Mouse (Mus musculus) CD4-positive naive resting alpha-beta T cell, adult 76 days (primary cell): Measurements from ENCODE around the gene 4430402I18Rik. TPM values are rescaled to one million over a fixed set of nuclear protein-coding genes. Genes with fewer than 3 reads are reported as not detected.

Experiments used
- total RNA-seq: library from RNA; stranded (reverse); gene quantifications from one replicate; pipeline ENCODE4 v1.2.4, GENCODE M21; 2023

4430402I18Rik gene
- total RNA-seq = 0.29 TPM

GRCm38 (mm10) chr19:28967652-28968051 lies at the start of gene 4430402I18Rik:
Gene 4430402I18Rik (minus strand): TSS chr19:28967800.

GRCm38 (mm10) chr19:28990194-28990589 lies 22.6 kb upstream of the 4430402I18Rik start, which contains the start of gene Cdc37l1:
Gene Cdc37l1 (plus strand): TSS chr19:28990352.

GRCm38 (mm10) chr19:28963842-28964551 lies 3.6 kb downstream of the 4430402I18Rik start, which contains the start of gene Plpp6:
Gene Plpp6 (plus strand): TSS chr19:28963953.

Other genes with a start within 250 kb of the 4430402I18Rik start
- not detected for gene Slc1a1, start 132.8 kb downstream of the 4430402I18Rik start, total RNA-seq
- 13.4 TPM for gene Plpp6, start 3.8 kb downstream of the 4430402I18Rik start, total RNA-seq
- 70.1 TPM for gene Cdc37l1, start 22.6 kb upstream of the 4430402I18Rik start, total RNA-seq
- gene Ak3, start 80.2 kb upstream of the 4430402I18Rik start, total RNA-seq = 13.6 TPM
- gene Rcl1, start 133.6 kb upstream of the 4430402I18Rik start, total RNA-seq = 25.9 TPM